Mouse (Mus musculus): Measurements from ENCODE around the gene 2310034G01Rik. TPM values are rescaled to one million over a fixed set of nuclear protein-coding genes. Genes with fewer than 3 reads are reported as not detected.

2310034G01Rik gene
- polyA plus RNA-seq, 1 experiment, result not detected

DNA sequence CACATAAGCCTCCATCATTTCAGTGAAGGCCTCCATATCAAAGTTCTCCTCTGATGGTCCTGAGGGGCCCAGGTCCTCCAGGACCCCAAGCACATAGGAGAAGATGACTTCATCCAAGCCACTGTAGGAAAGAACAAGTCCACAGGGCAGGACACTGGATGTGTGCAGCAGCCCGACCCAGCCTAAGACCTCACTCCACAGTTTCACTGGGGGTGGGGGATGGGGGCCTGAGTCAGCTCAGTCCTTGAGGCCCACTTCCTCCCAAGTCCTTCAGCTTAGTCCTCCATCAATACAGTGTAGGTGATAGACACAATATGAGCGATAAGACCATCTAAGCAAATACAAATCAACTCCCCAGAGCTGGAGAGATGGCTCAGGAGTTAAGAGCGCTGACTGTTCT lies 18.2 kb downstream of the 2310034G01Rik start:
- Histone ChIP-seq H3K27ac (ENCODE audit: insufficient read depth, low read depth, low read length) (no peak overlapping the region), H3K4me1 (ENCODE audit: control insufficient read depth, insufficient read depth, low read length) (peaks cover 17% of the 10 kb centered on the region), H3K4me3 (ENCODE audit: insufficient read depth, low read depth, low read length) (no peak overlapping the region)
- TF ChIP-seq CTCF (IDR thresholded peaks at IDR 0.05; ENCODE audit: insufficient read depth, low read depth, low read length), result no peak
- no peak for TF ChIP-seq POLR2A (IDR thresholded peaks at IDR 0.05; ENCODE audit: insufficient read depth, low read depth, low read length)
- WGBS, result 81% methylated on average over 3 of the region's 3 CpGs

DNA sequence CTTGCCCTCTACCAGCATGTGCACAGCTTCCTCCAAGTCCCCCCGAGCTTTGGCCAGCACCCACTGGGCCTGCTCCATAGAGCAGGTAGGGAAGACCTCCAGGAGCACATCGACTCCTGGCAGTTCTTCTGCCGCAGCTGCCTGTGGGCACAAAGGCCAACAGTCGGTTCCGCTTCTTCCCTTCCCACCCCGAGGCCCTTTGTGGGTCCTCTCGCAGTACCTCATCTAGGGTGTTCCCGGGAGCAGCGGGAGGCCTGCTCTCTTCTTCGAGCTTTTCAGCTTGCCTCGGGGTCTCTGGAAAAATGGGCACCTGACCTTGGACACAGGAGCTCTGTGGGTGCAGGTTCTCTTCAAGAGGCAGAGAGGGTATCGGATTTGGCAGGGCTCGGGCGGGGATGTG lies 18.8 kb downstream of the 2310034G01Rik start:
- Histone ChIP-seq H3K27ac (ENCODE audit: insufficient read depth, low read depth, low read length) (no peak overlapping the region), H3K4me3 (ENCODE audit: insufficient read depth, low read depth, low read length) (no peak overlapping the region), H3K4me1 (ENCODE audit: control insufficient read depth, insufficient read depth, low read length) (peaks cover 13% of the 10 kb centered on the region)
- 89% methylated on average over 14 of the region's 14 CpGs for WGBS
- TF ChIP-seq CTCF (IDR thresholded peaks at IDR 0.05; ENCODE audit: insufficient read depth, low read depth, low read length) (no peak), POLR2A (IDR thresholded peaks at IDR 0.05; ENCODE audit: insufficient read depth, low read depth, low read length) (no peak)

- no peak overlapping the region for H3K4me3 ChIP-seq (ENCODE audit: insufficient read depth, low read depth, low read length)
- 92% methylated on average over 12 of the region's 12 CpGs for WGBS
- peaks cover 13% of the 10 kb centered on the region for H3K4me1 ChIP-seq (ENCODE audit: control insufficient read depth, insufficient read depth, low read length)
- no peak overlapping the region for H3K27ac ChIP-seq (ENCODE audit: insufficient read depth, low read depth, low read length)
- TF ChIP-seq POLR2A (IDR thresholded peaks at IDR 0.05; ENCODE audit: insufficient read depth, low read depth, low read length) (no peak), CTCF (IDR thresholded peaks at IDR 0.05; ENCODE audit: insufficient read depth, low read depth, low read length) (no peak)
Measured at GRCm38 (mm10) chr19:46330696-46331095, 19.4 kb downstream of the 2310034G01Rik start.

- H3K27ac ChIP-seq (ENCODE audit: insufficient read depth, low read depth, low read length), result no peak overlapping the region
- H3K4me1 ChIP-seq (ENCODE audit: control insufficient read depth, insufficient read depth, low read length), result peaks cover 14% of the 10 kb centered on the region
- TF ChIP-seq CTCF (IDR thresholded peaks at IDR 0.05; ENCODE audit: insufficient read depth, low read depth, low read length) (peak; percentile 84), POLR2A (IDR thresholded peaks at IDR 0.05; ENCODE audit: insufficient read depth, low read depth, low read length) (no peak)
- 5% methylated on average over 16 of the region's 16 CpGs for WGBS
- no peak overlapping the region for H3K4me3 ChIP-seq (ENCODE audit: insufficient read depth, low read depth, low read length)
Measured at GRCm38 (mm10) chr19:46329951-46330350, 20.2 kb downstream of the 2310034G01Rik start.

- 2% methylated on average over 54 of the region's 54 CpGs for WGBS
- TF ChIP-seq CTCF (IDR thresholded peaks at IDR 0.05; ENCODE audit: insufficient read depth, low read depth, low read length), result no peak
- no peak for TF ChIP-seq POLR2A (IDR thresholded peaks at IDR 0.05; ENCODE audit: insufficient read depth, low read depth, low read length)
- Histone ChIP-seq H3K4me3 (ENCODE audit: insufficient read depth, low read depth, low read length) (peak overlapping the region; percentile 81), H3K27ac (ENCODE audit: insufficient read depth, low read depth, low read length) (no peak overlapping the region), H3K4me1 (ENCODE audit: control insufficient read depth, insufficient read depth, low read length) (peaks cover 22% of the 10 kb centered on the region)
Measured at GRCm38 (mm10) chr19:46329031-46329641, 21.0 kb downstream of the 2310034G01Rik start.

- H3K27ac ChIP-seq (ENCODE audit: insufficient read depth, low read depth, low read length), result peak within 1 kb of the TSS; percentile 94
- under 1% methylated on average over 81 of the region's 81 CpGs for WGBS
- peak within 1 kb of the TSS; percentile 81 for H3K4me3 ChIP-seq (ENCODE audit: insufficient read depth, low read depth, low read length)
- H3K4me1 ChIP-seq (ENCODE audit: control insufficient read depth, insufficient read depth, low read length), result peaks cover 28% of the 10 kb centered on the region
- TF ChIP-seq POLR2A (IDR thresholded peaks at IDR 0.05; ENCODE audit: insufficient read depth, low read depth, low read length), result peak; percentile 70
- TF ChIP-seq CTCF (IDR thresholded peaks at IDR 0.05; ENCODE audit: insufficient read depth, low read depth, low read length), result 0 out of 2 replicates have a peak, but pooled peaks have one; percentile 2
Measured at GRCm38 (mm10) chr19:46328081-46329030, 21.7 kb downstream of the 2310034G01Rik start, which contains the start of gene Fbxl15. TSS of gene Fbxl15 (plus strand) at chr19:46328184.

DNA sequence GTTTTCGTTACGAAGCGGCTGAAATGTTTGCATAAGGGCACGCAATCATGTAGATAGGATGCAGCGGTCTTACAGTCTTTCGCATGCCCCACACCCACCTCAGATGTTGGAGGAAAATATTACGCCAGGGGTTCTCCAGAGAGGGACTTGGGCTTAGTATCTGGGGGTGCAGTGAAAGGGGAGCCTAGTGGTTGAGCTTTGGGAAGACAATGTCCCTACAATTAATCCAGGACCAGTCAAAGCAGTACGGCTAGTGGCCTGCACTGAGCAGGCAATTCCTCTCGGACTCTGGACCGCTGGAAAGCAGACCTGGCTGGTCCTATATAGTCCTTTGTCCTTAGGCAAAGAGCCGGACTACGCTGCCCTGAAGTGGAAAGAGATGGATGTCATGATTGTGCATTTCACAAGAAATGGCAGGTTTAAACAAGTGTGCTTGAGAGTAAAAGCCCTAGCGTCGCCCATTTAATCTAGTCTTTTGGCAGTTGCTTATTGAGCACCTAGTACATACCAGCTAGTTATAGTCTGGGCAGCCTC lies 22.5 kb downstream of the 2310034G01Rik start:
- peak overlapping the region; percentile 94 for H3K27ac ChIP-seq (ENCODE audit: insufficient read depth, low read depth, low read length)
- WGBS, result 10% methylated on average over 14 of the region's 14 CpGs
- H3K4me1 ChIP-seq (ENCODE audit: control insufficient read depth, insufficient read depth, low read length), result peaks cover 36% of the 10 kb centered on the region
- TF ChIP-seq CTCF (IDR thresholded peaks at IDR 0.05; ENCODE audit: insufficient read depth, low read depth, low read length) (no peak), POLR2A (IDR thresholded peaks at IDR 0.05; ENCODE audit: insufficient read depth, low read depth, low read length) (no peak)
- H3K4me3 ChIP-seq (ENCODE audit: insufficient read depth, low read depth, low read length), result peak overlapping the region; percentile 81

DNA sequence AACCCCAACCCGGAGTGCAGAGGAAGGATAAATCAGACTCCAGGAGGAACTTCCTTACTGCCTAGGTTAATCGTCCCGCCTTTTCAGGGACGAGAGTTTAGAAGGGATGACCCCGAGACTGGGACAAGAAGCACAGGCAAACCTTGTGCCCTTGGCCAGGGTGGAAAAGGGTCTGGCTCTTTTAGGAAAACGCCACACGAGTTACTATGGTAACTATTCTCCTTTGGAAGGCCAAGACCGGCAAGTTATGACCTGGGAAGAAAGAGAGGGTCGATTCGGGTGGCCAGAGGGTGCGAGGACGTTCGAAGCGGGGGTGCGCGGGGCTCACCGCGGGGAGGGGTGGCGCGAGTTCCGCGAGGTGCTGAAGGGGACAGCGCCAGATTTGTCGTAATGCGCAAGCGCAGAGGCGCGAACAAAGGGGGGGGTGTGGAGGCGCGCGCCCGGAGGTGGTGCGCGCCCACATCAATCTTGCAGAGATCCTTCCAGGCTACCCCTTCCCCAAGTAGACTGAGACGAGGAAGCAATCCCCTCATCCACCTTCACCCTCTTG lies 23.3 kb downstream of the 2310034G01Rik start, which contains the start of gene Psd:
Gene Psd (minus strand): TSS at position 401 of the 550 bp plus-strand sequence.
- TF ChIP-seq CTCF (IDR thresholded peaks at IDR 0.05; ENCODE audit: insufficient read depth, low read depth, low read length) (no peak), POLR2A (IDR thresholded peaks at IDR 0.05; ENCODE audit: insufficient read depth, low read depth, low read length) (peak; percentile 77)
- H3K4me3 ChIP-seq (ENCODE audit: insufficient read depth, low read depth, low read length), result peak within 1 kb of the TSS; percentile 81
- under 1% methylated on average over 35 of the region's 35 CpGs for WGBS
- H3K27ac ChIP-seq (ENCODE audit: insufficient read depth, low read depth, low read length), result peak within 1 kb of the TSS; percentile 94
- peaks cover 44% of the 10 kb centered on the region for H3K4me1 ChIP-seq (ENCODE audit: control insufficient read depth, insufficient read depth, low read length)
